31 mouse cellular contexts compared by ENCODE assay signal in genomic region chr7:135847304-135847703, GRCm38 (mm10).
DNase-seq lines count a peak whose midpoint lies in the region; ATAC-seq and TF ChIP-seq lines count a peak whose summit lies in the region.
"Had no signal": no experiment of that assay in that cellular context is flagged by ENCODE, and none has a peak within 500 bp of the region (broad histone marks: within the 10 kb centered on the region; RNA-seq: fewer than 3 reads in every experiment).

No protein-coding gene starts in this region.

- no peak for TF ChIP-seq POLR2A in cerebellum, adult 2 months (IDR thresholded peaks at IDR 0.05; ENCODE audit: borderline replicate concordance, insufficient read depth, low read length)

- WGBS in hindbrain, embryonic 13.5 days = 82% methylated on average over 9 of the region's 9 CpGs
- WGBS in hindbrain, embryonic 10.5 days = 82% methylated on average over 9 of the region's 9 CpGs
- WGBS in limb, embryonic 10.5 days = 77% methylated on average over 9 of the region's 9 CpGs
- WGBS in cerebellum, adult 2 months = 88% methylated on average over 9 of the region's 9 CpGs

- H3K4me2 ChIP-seq in hindbrain, embryonic 13.5 days = no peak overlapping the region
- H3K4me2 ChIP-seq: embryonic facial prominence, embryonic 15.5 days; forebrain, embryonic 12.5 days; limb, embryonic 15.5 days; liver, embryonic 13.5 days; midbrain, embryonic 15.5 days; neural tube, embryonic 12.5 days; stomach, embryonic 15.5 days had no signal

- peaks cover 16% of the 10 kb centered on the region; the same call in 1 of the 2 replicates for H3K27me3 ChIP-seq in hindbrain, embryonic 13.5 days
- H3K27me3 ChIP-seq in hindbrain, embryonic 10.5 days (ENCODE audit: insufficient read depth, poor library complexity, severe bottlenecking) = peaks cover 42% of the 10 kb centered on the region
- H3K27me3 ChIP-seq in limb, embryonic 10.5 days (ENCODE audit: low read depth, poor library complexity, severe bottlenecking) = peaks cover 78% of the 10 kb centered on the region
- H3K27me3 ChIP-seq in cerebellum, adult 2 months (ENCODE audit: control insufficient read depth, insufficient read depth, low read length) = no peaks in the 10 kb centered on the region; the same call in 1 of the 2 replicates
- H3K27me3 ChIP-seq: neural tube, embryonic 12.5 days; stomach, embryonic 15.5 days had no signal

- DNase-seq in hindbrain, embryonic 10.5 days (ENCODE audit: low spot score) = no peak
- DNase-seq in limb, embryonic 10.5 days (ENCODE audit: low spot score) = no peak
- DNase-seq in cerebellum, adult 2 months = no peak
- DNase-seq in ovary, postnatal 14 days (ENCODE audit: low spot score) = no peak
- DNase-seq: adrenal gland, adult 8-10 months; cerebellum, adult 9-10 months; forebrain, postnatal 0 days; gastrocnemius, postnatal 14 days; heart, adult 11 months; heart, postnatal 36 days; kidney, adult 9 months; kidney, postnatal 14 days; liver, embryonic 13.5 days; lung, adult 18-20 months; lung, postnatal 4 days; retina, postnatal 1 day; right cerebral cortex, postnatal 14 days; thymus, postnatal 14 days had no signal

- no peak for ATAC-seq in hindbrain, embryonic 13.5 days (ENCODE audit: low FRiP score)
- ATAC-seq in common myeloid progenitor, adult 5-6 weeks (replicated peaks; ENCODE audit: low read depth, poor library complexity, severe bottlenecking) = peak; percentile 84
- ATAC-seq in megakaryocyte progenitor cell, adult 5-6 weeks (replicated peaks; ENCODE audit: poor library complexity) = peak; percentile 63
- ATAC-seq: forebrain, postnatal 0 days; intestine, postnatal 0 days; lung, postnatal 0 days; midbrain, embryonic 15.5 days had no signal

- no peaks in the 10 kb centered on the region for H3K9me3 ChIP-seq in hindbrain, embryonic 13.5 days
- H3K9me3 ChIP-seq in hindbrain, embryonic 10.5 days = no peaks in the 10 kb centered on the region
- no peaks in the 10 kb centered on the region for H3K9me3 ChIP-seq in limb, embryonic 10.5 days (replicated peaks)
- H3K9me3 ChIP-seq: embryonic facial prominence, embryonic 15.5 days; forebrain, embryonic 12.5 days; heart, embryonic 10.5 days; limb, embryonic 15.5 days; liver, embryonic 13.5 days; midbrain, embryonic 15.5 days; neural tube, embryonic 12.5 days; stomach, embryonic 15.5 days had no signal

- H3K36me3 ChIP-seq in hindbrain, embryonic 13.5 days = no peaks in the 10 kb centered on the region
- H3K36me3 ChIP-seq in hindbrain, embryonic 10.5 days = no peaks in the 10 kb centered on the region
- no peaks in the 10 kb centered on the region for H3K36me3 ChIP-seq in limb, embryonic 10.5 days
- H3K36me3 ChIP-seq: embryonic facial prominence, embryonic 15.5 days; forebrain, embryonic 12.5 days; G1E; heart, embryonic 10.5 days; limb, embryonic 15.5 days; liver, embryonic 13.5 days; midbrain, embryonic 15.5 days; neural tube, embryonic 12.5 days; stomach, embryonic 15.5 days had no signal

- TF ChIP-seq CTCF in cerebellum, adult 2 months (IDR thresholded peaks at IDR 0.05; ENCODE audit: borderline replicate concordance, insufficient read depth, low read depth, low read length) = no peak

- no peak overlapping the region for H3K4me3 ChIP-seq in hindbrain, embryonic 13.5 days
- H3K4me3 ChIP-seq in hindbrain, embryonic 10.5 days = no peak overlapping the region
- no peak overlapping the region for H3K4me3 ChIP-seq in limb, embryonic 10.5 days
- no peak overlapping the region for H3K4me3 ChIP-seq in cerebellum, adult 2 months (replicated peaks; ENCODE audit: insufficient read depth, low read depth, low read length)
- H3K4me3 ChIP-seq: embryonic facial prominence, embryonic 15.5 days; forebrain, embryonic 12.5 days; heart, embryonic 10.5 days; limb, embryonic 15.5 days; liver, embryonic 13.5 days; midbrain, embryonic 15.5 days; neural tube, embryonic 12.5 days; stomach, embryonic 15.5 days had no signal

- no peak overlapping the region for H3K9ac ChIP-seq in hindbrain, embryonic 13.5 days
- H3K9ac ChIP-seq: embryonic facial prominence, embryonic 15.5 days; forebrain, embryonic 12.5 days; forebrain, postnatal 0 days; limb, embryonic 15.5 days; liver, embryonic 13.5 days; midbrain, embryonic 15.5 days; neural tube, embryonic 12.5 days; stomach, embryonic 15.5 days had no signal

- 0 out of 2 replicates have a peak overlapping the region, but pooled peaks have one; percentile 30 for H3K27ac ChIP-seq in hindbrain, embryonic 13.5 days
- no peak overlapping the region for H3K27ac ChIP-seq in hindbrain, embryonic 10.5 days
- H3K27ac ChIP-seq in limb, embryonic 10.5 days = peak overlapping the region; percentile 56; the same call in 1 of the 2 replicates
- no peak overlapping the region for H3K27ac ChIP-seq in cerebellum, adult 2 months (ENCODE audit: insufficient read depth, low read length)
- H3K27ac ChIP-seq: embryonic facial prominence, embryonic 15.5 days; forebrain, embryonic 12.5 days; heart, embryonic 10.5 days; liver, embryonic 13.5 days; midbrain, embryonic 15.5 days; neural tube, embryonic 12.5 days; stomach, embryonic 15.5 days had no signal

- peaks cover 42% of the 10 kb centered on the region for H3K4me1 ChIP-seq in hindbrain, embryonic 13.5 days (replicated peaks)
- H3K4me1 ChIP-seq in hindbrain, embryonic 10.5 days (replicated peaks) = peaks cover 21% of the 10 kb centered on the region; the same call in 1 of the 2 replicates
- H3K4me1 ChIP-seq in limb, embryonic 10.5 days = peaks cover 55% of the 10 kb centered on the region
- H3K4me1 ChIP-seq in cerebellum, adult 2 months (ENCODE audit: control insufficient read depth, insufficient read depth, low read length) = no peaks in the 10 kb centered on the region
- H3K4me1 ChIP-seq: heart, embryonic 10.5 days; liver, embryonic 13.5 days; stomach, embryonic 15.5 days had no signal

Comparison
In these comparisons a context has a peak if more than half of its experiments do, and no peak if none do; other contexts are left out.
1. H3K27ac ChIP-seq: peak in hindbrain, embryonic 13.5 days (single experiment) and limb, embryonic 10.5 days (single experiment); none in hindbrain, embryonic 10.5 days (single experiment) and cerebellum, adult 2 months (single experiment).